Mouse (Mus musculus) ovary, adult 18-20 months (tissue): Measurements from ENCODE around the gene Slc52a3.

Experiments used
- DNase-seq: peaks from one replicate; pipeline ENCODE4 v3.0.0; 2022; ENCODE audit warnings: low spot score, mixed read lengths

Gene Slc52a3

DNA sequence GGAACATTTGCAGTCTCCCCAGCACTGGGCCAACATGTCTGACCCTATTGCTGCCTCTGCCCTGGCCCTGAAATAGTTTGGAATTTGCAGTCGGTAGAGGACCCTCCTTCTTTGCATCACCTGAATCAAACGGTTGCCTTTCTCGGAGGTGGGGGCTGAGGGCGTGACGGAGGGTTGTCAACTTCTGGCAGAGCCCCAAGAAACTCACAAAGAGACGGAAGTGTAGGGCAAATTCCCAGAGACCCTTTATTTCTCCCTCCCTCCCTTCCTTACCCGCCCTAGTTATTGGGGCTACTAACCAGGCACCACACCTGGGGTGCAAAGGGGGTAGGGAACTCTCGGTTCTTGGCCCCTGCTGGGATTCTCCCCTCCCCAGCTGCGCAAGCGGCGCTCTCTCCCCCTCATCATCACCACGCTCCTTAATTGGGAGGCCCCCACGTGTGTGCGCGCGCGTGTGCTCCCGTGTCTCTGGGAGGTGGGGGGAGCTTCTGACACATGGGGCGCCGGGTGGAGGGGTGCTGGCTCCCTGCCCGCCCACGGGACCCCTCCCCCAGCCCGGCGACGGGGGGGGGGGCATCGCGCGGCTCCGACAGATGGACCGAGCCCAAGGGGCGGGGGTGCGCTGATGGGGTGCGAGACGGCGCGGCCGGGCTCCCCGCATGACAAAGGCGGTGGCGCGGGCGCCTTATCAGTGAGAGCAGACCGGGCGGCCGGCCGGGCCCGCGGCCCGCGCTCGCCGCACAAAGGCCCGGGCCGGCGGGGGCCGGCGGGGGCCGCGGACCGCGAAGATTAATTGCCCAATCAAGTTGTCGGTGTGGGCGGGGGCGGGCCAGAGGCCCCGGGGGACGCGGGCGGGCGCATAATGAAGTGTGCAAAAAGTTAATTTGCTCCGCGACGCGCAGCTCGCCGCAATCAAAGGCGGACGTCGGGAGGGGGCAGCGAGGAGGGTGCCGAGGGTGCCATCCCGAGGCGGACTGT lies 52.0 kb downstream of the Slc52a3 start:
- DNase-seq, result no peak

DNA sequence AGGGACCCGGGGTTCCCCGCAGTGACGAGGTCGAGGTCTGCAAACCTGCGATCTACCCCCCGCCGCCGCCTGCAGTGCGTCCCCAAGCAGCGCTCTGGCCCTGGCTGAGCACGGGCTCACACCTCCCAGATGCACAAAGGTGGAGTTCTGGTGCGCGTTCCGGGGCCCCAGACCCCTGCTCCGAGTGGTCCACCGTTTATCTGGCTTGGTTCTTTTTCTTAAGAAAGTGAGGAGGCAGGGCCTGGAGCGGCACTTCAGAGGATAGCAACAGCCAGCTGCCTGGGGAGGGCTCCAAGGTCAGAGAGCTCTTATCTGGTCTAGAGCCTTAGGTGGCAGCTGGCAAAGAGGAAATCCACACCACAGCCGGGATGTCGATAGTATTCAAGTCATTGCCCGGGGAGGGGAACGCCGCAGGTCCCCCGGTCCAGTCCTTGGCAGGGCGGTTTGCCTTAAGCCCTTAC lies 52.7 kb downstream of the Slc52a3 start:
- DNase-seq, result peak; percentile 50

DNA sequence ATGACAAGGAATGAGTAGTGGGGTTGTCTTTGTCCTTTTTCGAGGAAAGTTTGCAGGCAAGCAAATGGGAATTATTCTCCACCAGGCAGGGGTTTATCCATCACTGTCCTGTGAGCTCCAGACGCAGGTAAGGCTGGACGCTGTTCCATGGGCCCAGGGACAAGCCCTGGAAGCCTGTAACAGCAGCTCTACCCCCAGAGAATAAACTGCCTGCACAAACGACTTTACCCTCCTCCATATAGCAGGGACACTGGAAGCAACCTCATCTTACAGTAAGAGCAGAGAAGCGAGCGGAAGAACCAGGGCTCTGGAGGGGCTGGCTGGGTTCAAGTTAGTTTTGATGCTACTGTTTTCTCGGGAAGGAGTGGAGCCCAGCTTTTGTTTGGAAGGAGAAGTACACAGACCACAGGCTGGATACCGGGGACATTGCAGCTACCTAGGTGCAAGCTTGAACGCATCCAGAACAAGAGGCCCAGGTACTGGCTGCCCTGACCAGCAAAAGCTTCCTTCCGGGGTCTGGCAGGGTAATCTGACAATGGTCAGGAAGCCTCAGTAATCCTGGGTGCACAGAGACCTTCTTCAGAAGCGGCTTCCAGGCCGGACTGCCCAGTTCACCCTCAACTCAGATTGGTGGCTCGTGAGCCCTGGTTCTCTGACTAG lies 53.4 kb downstream of the Slc52a3 start:
- DNase-seq, result no peak

- DNase-seq, result no peak
These were observed 54.0 kb downstream of the Slc52a3 start for GRCm38 (mm10) chr2:152050316-152050715.

GRCm38 (mm10) chr2:152051985-152052384 lies 55.7 kb downstream of the Slc52a3 start:
- DNase-seq, result no peak

DNA sequence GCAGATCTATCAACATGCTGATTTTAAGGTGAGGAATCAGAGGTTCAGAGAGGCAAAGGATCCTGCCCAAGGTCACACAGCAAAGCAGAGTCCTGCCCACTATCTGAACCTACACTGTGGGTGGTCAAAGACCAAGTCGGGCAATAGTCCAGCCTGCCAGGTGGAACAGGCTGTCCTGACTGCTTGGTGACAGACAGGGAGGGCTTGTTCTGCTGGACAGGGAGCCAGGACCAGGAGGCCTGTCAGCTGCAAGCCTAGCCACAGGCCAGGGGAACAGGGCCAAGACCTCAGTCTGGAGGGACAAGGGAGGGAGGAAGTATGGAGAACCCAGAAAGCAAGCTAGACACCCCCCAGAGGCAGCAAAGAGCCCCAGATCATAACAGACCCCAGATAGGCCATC lies 59.1 kb downstream of the Slc52a3 start:
- no peak for DNase-seq

DNA sequence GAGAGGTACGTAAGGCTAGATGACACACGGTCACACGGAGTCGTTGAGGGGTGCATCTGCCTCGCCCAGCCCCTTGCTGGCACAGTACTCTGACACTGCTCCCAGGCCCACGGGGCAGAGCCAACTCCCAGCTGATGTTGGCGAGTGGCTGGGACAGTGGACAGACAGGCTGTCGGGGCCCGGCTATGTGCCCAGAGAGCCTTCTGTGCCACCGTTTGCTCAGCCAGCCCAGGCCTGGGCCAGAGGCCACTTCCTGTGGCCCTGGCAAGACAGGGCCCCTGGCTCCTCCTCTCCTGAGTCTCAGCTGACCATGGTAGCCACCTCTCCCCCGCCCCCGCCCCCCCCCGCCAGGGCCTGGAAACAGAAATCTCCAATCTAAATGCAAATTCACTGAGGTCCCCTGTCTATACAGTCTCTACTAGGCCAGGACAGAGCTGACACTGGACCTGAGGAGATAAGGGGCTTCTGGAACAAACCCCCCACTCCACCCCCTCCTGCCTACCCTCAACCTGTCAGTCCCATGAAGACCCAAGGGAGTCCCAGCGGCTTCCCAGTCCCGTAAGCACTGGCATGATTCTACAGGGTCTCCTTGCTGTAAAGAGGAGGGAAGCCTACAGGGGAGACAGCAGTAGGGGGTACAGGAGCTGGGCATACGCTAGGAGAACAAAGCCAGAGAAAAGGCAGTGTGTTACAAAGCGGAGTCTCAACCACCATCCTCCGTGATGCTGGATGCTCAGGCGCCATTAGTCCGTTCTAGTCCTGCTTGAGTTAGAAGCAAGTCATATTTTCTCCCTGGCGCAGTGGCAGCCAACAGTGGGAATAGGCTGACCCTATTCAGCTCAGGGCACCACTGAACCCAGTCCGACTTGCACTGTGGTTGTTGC lies 60.3 kb downstream of the Slc52a3 start:
- no peak for DNase-seq

- DNase-seq, result no peak
These were observed 60.9 kb downstream of the Slc52a3 start for GRCm38 (mm10) chr2:152057252-152057563.
